Mouse (Mus musculus): ENCODE measurements around the gene Pigp. TPM values are rescaled to one million over a fixed set of nuclear protein-coding genes. Genes with fewer than 3 reads are reported as not detected.

The Pigp gene
- polyA plus RNA-seq, 1 experiment from 2014 or later: 90.9 TPM

- ATAC-seq (ENCODE audit: low FRiP score): no peak
- no peaks in the 10 kb centered on the region for H3K27me3 ChIP-seq (ENCODE audit: control insufficient read depth, insufficient read depth, low read length)
- 84% methylated on average over 7 of the region's 7 CpGs for WGBS
Observed at GRCm38 (mm10) chr16:94396641-94397040, 25.0 kb upstream of the Pigp start.

DNA sequence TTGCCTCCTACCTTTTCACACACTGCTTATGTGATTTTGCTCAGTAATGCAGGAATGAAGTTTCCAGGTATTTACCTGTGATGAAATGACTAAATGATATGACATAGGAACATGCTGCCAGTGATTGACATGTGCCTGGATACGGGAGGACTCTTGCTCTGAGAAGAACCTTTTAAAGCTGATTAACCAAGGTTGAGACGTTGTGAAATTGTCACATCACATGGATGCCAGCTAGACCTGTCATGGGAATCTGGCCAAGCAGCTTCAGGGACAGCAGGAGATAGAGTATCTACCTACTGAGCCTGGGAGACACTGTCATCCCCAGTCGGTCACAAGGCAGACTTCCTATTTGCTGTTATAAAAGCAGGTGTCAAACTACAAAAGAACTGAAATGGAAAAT lies 23.4 kb upstream of the Pigp start:
- 84% methylated on average over 3 of the region's 3 CpGs for whole genome bisulfite sequencing
- H3K27me3 ChIP-seq (ENCODE audit: control insufficient read depth, insufficient read depth, low read length): no peaks in the 10 kb centered on the region
- no peaks in the 10 kb centered on the region; the same call in 1 of the 2 replicates for H3K36me3 ChIP-seq (ENCODE audit: control insufficient read depth, insufficient read depth, low read length)
- no peak overlapping the region for H3K4me3 ChIP-seq (ENCODE audit: low read depth, low read length)
- H3K9me3 ChIP-seq (ENCODE audit: control insufficient read depth, low read length): no peaks in the 10 kb centered on the region
- no peak overlapping the region for H3K9ac ChIP-seq (ENCODE audit: low read depth, low read length)
- no peaks in the 10 kb centered on the region for H3K4me1 ChIP-seq (replicated peaks; ENCODE audit: control insufficient read depth, insufficient read depth, low read length)
- no peak overlapping the region for H3K4me2 ChIP-seq (replicated peaks; ENCODE audit: low read depth, low read length)
- ATAC-seq (ENCODE audit: low FRiP score): no peak
- DNase-seq (ENCODE audit: low spot score): no peak
- no peak overlapping the region for H3K27ac ChIP-seq (ENCODE audit: low read depth, low read length)

More at GRCm38 (mm10) chr16:94396641-94397040, 25.0 kb upstream of the Pigp start:
- Histone ChIP-seq H3K36me3 (ENCODE audit: control insufficient read depth, insufficient read depth, low read length) (no peaks in the 10 kb centered on the region; the same call in 1 of the 2 replicates), H3K9ac (ENCODE audit: low read depth, low read length) (no peak overlapping the region), H3K4me2 (replicated peaks; ENCODE audit: low read depth, low read length) (no peak overlapping the region), H3K27ac (ENCODE audit: low read depth, low read length) (no peak overlapping the region), H3K4me1 (replicated peaks; ENCODE audit: control insufficient read depth, insufficient read depth, low read length) (no peaks in the 10 kb centered on the region), H3K9me3 (ENCODE audit: control insufficient read depth, low read length) (no peaks in the 10 kb centered on the region), H3K4me3 (ENCODE audit: low read depth, low read length) (no peak overlapping the region)
- no peak for DNase-seq (ENCODE audit: low spot score)

GRCm38 (mm10) chr16:94392299-94392698 lies 20.7 kb upstream of the Pigp start:
- 94% methylated on average over 4 of the region's 4 CpGs for WGBS
- Histone ChIP-seq H3K9ac (ENCODE audit: low read depth, low read length) (no peak overlapping the region), H3K27me3 (ENCODE audit: control insufficient read depth, insufficient read depth, low read length) (no peaks in the 10 kb centered on the region), H3K4me1 (replicated peaks; ENCODE audit: control insufficient read depth, insufficient read depth, low read length) (no peaks in the 10 kb centered on the region), H3K27ac (ENCODE audit: low read depth, low read length) (no peak overlapping the region), H3K9me3 (ENCODE audit: control insufficient read depth, low read length) (no peaks in the 10 kb centered on the region), H3K36me3 (ENCODE audit: control insufficient read depth, insufficient read depth, low read length) (no peaks in the 10 kb centered on the region; the same call in 1 of the 2 replicates), H3K4me3 (ENCODE audit: low read depth, low read length) (no peak overlapping the region), H3K4me2 (replicated peaks; ENCODE audit: low read depth, low read length) (no peak overlapping the region)
- DNase-seq (ENCODE audit: low spot score) (no peak), ATAC-seq (ENCODE audit: low FRiP score) (no peak)

DNA sequence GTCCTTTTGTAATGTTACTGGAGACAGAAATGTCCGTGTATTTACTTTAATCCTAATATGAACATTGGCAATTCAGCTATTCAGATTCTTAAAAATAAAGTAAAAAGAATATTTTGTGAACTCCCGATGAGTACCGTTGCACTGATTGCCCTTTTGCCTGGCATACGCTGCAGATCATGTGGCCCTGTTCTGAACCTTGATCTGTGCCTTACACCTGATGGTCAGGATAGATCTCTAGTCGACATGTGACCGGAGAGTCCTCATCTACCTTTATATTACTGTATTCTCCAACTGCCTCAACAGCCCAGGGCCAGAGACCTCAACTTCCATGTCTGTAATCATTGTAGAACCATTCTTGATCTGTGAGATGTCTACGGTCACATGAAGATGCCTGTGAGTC lies 16.0 kb upstream of the Pigp start:
- H3K4me3 ChIP-seq (ENCODE audit: low read depth, low read length): no peak overlapping the region
- 97% methylated on average over 7 of the region's 7 CpGs for WGBS

DNA sequence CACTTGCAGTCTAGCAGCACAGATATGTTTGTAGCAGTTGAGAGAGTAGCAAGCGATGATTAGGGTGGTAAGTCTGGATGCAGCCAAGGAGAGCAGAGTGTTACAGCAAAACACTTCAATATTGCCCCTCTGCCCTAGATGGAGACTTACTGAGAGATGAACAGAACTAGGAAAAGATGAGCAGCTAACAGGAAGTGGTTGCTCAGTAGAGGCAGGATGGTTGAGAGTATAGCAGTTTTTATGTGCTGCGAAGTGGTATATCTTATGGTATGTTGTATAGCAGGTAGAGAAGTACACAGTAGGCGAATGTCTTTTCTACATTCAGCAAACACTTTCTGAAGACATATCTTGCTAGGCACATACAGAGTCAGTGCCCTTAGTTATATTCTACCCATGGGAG lies 11.6 kb upstream of the Pigp start:
- Histone ChIP-seq H3K9me3 (ENCODE audit: control insufficient read depth, low read length) (no peaks in the 10 kb centered on the region), H3K4me3 (ENCODE audit: low read depth, low read length) (no peak overlapping the region), H3K9ac (ENCODE audit: low read depth, low read length) (no peak overlapping the region), H3K4me2 (replicated peaks; ENCODE audit: low read depth, low read length) (no peak overlapping the region), H3K4me1 (replicated peaks; ENCODE audit: control insufficient read depth, insufficient read depth, low read length) (no peaks in the 10 kb centered on the region), H3K36me3 (ENCODE audit: control insufficient read depth, insufficient read depth, low read length) (no peaks in the 10 kb centered on the region), H3K27me3 (ENCODE audit: control insufficient read depth, insufficient read depth, low read length) (no peaks in the 10 kb centered on the region), H3K27ac (ENCODE audit: low read depth, low read length) (no peak overlapping the region)
- DNase-seq (ENCODE audit: low spot score) (no peak), ATAC-seq (ENCODE audit: low FRiP score) (no peak)
- 95% methylated on average over 3 of the region's 3 CpGs for WGBS

More for the DNA sequence above, 16.0 kb upstream of the Pigp start:
- Histone ChIP-seq H3K9me3 (ENCODE audit: control insufficient read depth, low read length) (no peaks in the 10 kb centered on the region), H3K27me3 (ENCODE audit: control insufficient read depth, insufficient read depth, low read length) (no peaks in the 10 kb centered on the region), H3K4me2 (replicated peaks; ENCODE audit: low read depth, low read length) (no peak overlapping the region), H3K4me1 (replicated peaks; ENCODE audit: control insufficient read depth, insufficient read depth, low read length) (no peaks in the 10 kb centered on the region), H3K9ac (ENCODE audit: low read depth, low read length) (no peak overlapping the region), H3K36me3 (ENCODE audit: control insufficient read depth, insufficient read depth, low read length) (no peaks in the 10 kb centered on the region), H3K27ac (ENCODE audit: low read depth, low read length) (no peak overlapping the region)
- ATAC-seq (ENCODE audit: low FRiP score) (no peak), DNase-seq (ENCODE audit: low spot score) (no peak)

DNA sequence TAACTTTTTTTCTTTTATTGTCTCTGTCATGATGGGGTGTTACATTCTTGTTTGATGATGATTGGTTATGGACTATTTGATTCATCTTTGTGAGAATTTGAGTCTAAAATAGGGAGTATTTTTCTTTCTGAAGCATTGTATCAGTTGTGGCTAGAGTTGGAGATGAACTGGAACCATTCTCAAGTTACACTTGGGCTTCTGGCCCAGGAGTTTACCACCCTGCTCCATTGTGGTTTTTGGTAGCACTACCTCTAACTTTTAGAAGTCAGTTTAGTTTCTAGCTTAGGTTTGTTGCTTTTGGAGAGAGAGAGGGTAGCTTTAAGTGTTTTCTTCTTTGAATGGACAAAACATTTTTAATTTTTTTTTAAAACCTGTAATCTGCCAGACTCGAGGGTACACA lies 7.7 kb upstream of the Pigp start:
- no peaks in the 10 kb centered on the region for H3K9me3 ChIP-seq (ENCODE audit: control insufficient read depth, low read length)
- H3K36me3 ChIP-seq (ENCODE audit: control insufficient read depth, insufficient read depth, low read length): no peaks in the 10 kb centered on the region
- 81% methylated on average over 1 of the region's 1 CpGs for WGBS
- H3K4me3 ChIP-seq (ENCODE audit: low read depth, low read length): no peak overlapping the region
- H3K27ac ChIP-seq (ENCODE audit: low read depth, low read length): no peak overlapping the region
- ATAC-seq (ENCODE audit: low FRiP score): no peak
- no peaks in the 10 kb centered on the region for H3K27me3 ChIP-seq (ENCODE audit: control insufficient read depth, insufficient read depth, low read length)
- no peak overlapping the region for H3K4me2 ChIP-seq (replicated peaks; ENCODE audit: low read depth, low read length)
- no peaks in the 10 kb centered on the region for H3K4me1 ChIP-seq (replicated peaks; ENCODE audit: control insufficient read depth, insufficient read depth, low read length)
- no peak for DNase-seq (ENCODE audit: low spot score)
- H3K9ac ChIP-seq (ENCODE audit: low read depth, low read length): no peak overlapping the region

- no peaks in the 10 kb centered on the region for H3K4me1 ChIP-seq (replicated peaks; ENCODE audit: control insufficient read depth, insufficient read depth, low read length)
- DNase-seq (ENCODE audit: low spot score) (no peak), ATAC-seq (ENCODE audit: low FRiP score) (peak; percentile 79)
- H3K9ac ChIP-seq (ENCODE audit: low read depth, low read length): peak overlapping the region; percentile 95
- H3K36me3 ChIP-seq (ENCODE audit: control insufficient read depth, insufficient read depth, low read length): no peaks in the 10 kb centered on the region
- H3K4me3 ChIP-seq (ENCODE audit: low read depth, low read length): peak overlapping the region; percentile 94
- H3K27ac ChIP-seq (ENCODE audit: low read depth, low read length): peak overlapping the region; percentile 98
- H3K4me2 ChIP-seq (replicated peaks; ENCODE audit: low read depth, low read length): peak overlapping the region; percentile 50
- H3K9me3 ChIP-seq (ENCODE audit: control insufficient read depth, low read length): no peaks in the 10 kb centered on the region
- under 1% methylated on average over 42 of the region's 43 CpGs for WGBS
- H3K27me3 ChIP-seq (ENCODE audit: control insufficient read depth, insufficient read depth, low read length): no peaks in the 10 kb centered on the region
Observed at GRCm38 (mm10) chr16:94370915-94371300, 734 bp downstream of the Pigp start.

- peak within 1 kb of the TSS; percentile 95 for H3K9ac ChIP-seq (ENCODE audit: low read depth, low read length)
- no peaks in the 10 kb centered on the region for H3K27me3 ChIP-seq (ENCODE audit: control insufficient read depth, insufficient read depth, low read length)
- peak within 1 kb of the TSS; percentile 94 for H3K4me3 ChIP-seq (ENCODE audit: low read depth, low read length)
- peak within 1 kb of the TSS; percentile 50 for H3K4me2 ChIP-seq (replicated peaks; ENCODE audit: low read depth, low read length)
- H3K27ac ChIP-seq (ENCODE audit: low read depth, low read length): peak within 1 kb of the TSS; percentile 98
- H3K9me3 ChIP-seq (ENCODE audit: control insufficient read depth, low read length): no peaks in the 10 kb centered on the region
- no peaks in the 10 kb centered on the region for H3K4me1 ChIP-seq (replicated peaks; ENCODE audit: control insufficient read depth, insufficient read depth, low read length)
- H3K36me3 ChIP-seq (ENCODE audit: control insufficient read depth, insufficient read depth, low read length): no peaks in the 10 kb centered on the region
- DNase-seq (ENCODE audit: low spot score) (peak; percentile 99), ATAC-seq (ENCODE audit: low FRiP score) (peak; percentile 88)
- under 1% methylated on average over 71 of the region's 79 CpGs for whole genome bisulfite sequencing
Observed at GRCm38 (mm10) chr16:94370173-94370914, 1.3 kb downstream of the Pigp start, which contains the start of gene Ttc3. TSS of gene Ttc3 (plus strand) at chr16:94370618.

GRCm38 (mm10) chr16:94369596-94370172 lies 2.0 kb downstream of the Pigp start:
- Histone ChIP-seq H3K27me3 (ENCODE audit: control insufficient read depth, insufficient read depth, low read length) (no peaks in the 10 kb centered on the region), H3K36me3 (ENCODE audit: control insufficient read depth, insufficient read depth, low read length) (no peaks in the 10 kb centered on the region), H3K27ac (ENCODE audit: low read depth, low read length) (peak overlapping the region; percentile 98), H3K9me3 (ENCODE audit: control insufficient read depth, low read length) (no peaks in the 10 kb centered on the region), H3K9ac (ENCODE audit: low read depth, low read length) (peak overlapping the region; percentile 93), H3K4me2 (replicated peaks; ENCODE audit: low read depth, low read length) (peak overlapping the region; percentile 35), H3K4me1 (replicated peaks; ENCODE audit: control insufficient read depth, insufficient read depth, low read length) (no peaks in the 10 kb centered on the region), H3K4me3 (ENCODE audit: low read depth, low read length) (peak overlapping the region; percentile 94)
- no peak for DNase-seq (ENCODE audit: low spot score)
- WGBS: 10% methylated on average over 6 of the region's 6 CpGs
- ATAC-seq (ENCODE audit: low FRiP score): no peak
